Mouse (Mus musculus) mature B cell (primary cell): ENCODE measurements around the gene Atp2b2.

Experiments used
- in situ Hi-C: fragments of 300-500 bp; cut with MboI; formaldehyde crosslinking; loops from 2 replicates; pipeline ENCODE4 v1.14.3; 2019

Atp2b2 gene

GRCm38 (mm10) chr6:114042332-114042731 lies at the start of gene Atp2b2:
Atp2b2 (minus strand) TSS chr6:114042613.
- in situ Hi-C loops = no loop called here

- in situ Hi-C loops = loop anchor here (10.0 kb wide), 1 partner anchor 325 kb away; no protein-coding TSS in a partner anchor
Observed at GRCm38 (mm10) chr6:114089626-114090025, 47.2 kb upstream of the Atp2b2 start.

DNA sequence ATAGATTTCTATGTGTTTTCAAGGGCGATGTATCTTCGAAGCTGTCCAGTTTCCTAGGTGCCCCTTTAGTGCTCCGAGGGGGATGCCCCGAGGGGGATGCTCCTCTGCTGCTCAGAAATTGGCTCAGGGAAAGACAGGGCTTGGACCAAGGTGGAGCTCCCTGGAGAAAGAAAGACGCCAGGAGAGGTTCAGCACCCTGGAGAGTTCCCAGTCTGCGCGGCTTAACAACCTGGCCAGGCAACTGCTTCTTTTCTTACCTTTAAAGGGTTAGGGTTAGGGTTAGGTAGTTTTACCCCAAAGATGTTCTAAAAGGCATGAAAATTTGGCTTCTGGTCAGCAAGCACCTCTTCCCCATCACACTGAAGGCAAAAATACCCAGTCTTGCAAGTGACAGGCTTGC lies 44.7 kb upstream of the Atp2b2 start:
- in situ Hi-C loops = loop anchor here (10.0 kb wide), 1 partner anchor 322 kb away; no protein-coding TSS in a partner anchor

DNA sequence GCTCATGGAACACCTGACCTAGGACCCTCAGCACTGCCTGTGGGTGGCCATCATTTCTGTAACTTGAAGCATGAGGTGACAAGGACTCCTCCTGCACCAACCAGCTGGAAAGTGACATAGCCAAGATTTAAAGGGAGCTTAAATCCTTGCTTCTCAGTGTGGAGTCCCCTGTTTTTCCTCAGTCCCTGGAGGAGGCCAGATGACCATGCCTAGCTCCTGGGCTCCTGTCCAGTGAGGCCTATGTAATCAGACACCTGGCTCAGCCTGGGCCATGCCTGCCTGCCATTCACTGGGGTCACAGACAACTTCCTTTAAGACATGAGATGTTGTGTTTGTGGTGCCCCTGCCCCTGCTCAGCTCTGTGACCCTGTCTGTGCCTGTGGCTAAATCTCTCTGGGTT lies 36.1 kb upstream of the Atp2b2 start:
- in situ Hi-C loops = no loop called here

- in situ Hi-C loops = no loop called here
Observed at GRCm38 (mm10) chr6:114076560-114076959, 34.1 kb upstream of the Atp2b2 start.

DNA sequence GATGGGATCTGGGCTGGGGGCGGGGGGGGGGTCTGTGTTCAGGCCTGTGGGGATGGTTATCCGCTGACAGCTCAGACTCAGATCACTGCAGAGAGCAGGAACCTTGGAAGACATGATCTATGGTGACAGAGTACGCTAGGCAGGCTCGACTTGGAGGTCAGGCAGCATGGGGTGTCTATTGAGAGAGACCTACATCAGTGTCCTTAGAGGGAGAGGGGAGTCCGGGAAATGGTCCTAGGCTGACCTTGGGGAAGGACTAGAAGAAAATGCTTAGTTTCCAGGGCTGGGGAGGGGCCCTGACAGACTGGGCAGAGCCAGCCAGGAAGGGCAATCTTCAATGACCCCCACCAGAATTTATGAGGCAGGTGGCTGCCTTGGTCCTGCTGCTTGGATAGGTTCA lies 33.6 kb upstream of the Atp2b2 start:
- in situ Hi-C loops = no loop called here

DNA sequence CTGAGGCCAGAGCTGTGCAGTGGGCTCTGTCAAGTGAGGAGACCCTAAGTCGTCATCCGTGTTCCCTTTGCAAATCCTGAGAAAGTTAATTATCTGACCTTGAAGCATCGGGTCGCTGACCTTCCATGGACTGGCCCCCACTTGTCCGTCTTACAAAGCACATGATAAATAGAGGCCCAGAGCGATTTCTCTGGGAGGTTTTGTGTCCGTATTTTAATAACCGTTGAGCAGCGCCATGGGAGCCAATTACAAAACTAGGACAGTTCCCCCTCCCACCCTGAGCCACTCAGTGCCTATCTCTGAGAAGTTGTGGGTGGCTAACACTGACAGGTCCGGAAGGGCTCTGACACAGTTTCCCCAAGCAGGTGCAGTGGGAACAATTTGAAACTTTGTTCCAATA lies 32.5 kb upstream of the Atp2b2 start:
- in situ Hi-C loops = no loop called here

- in situ Hi-C loops = no loop called here
Observed at GRCm38 (mm10) chr6:114074256-114074655, 31.8 kb upstream of the Atp2b2 start.

GRCm38 (mm10) chr6:114071564-114071963 lies 29.2 kb upstream of the Atp2b2 start:
- in situ Hi-C loops = no loop called here

- in situ Hi-C loops = no loop called here
Observed at GRCm38 (mm10) chr6:114063100-114063499, 20.7 kb upstream of the Atp2b2 start.

- in situ Hi-C loops = no loop called here
Observed at GRCm38 (mm10) chr6:114062688-114063087, 20.3 kb upstream of the Atp2b2 start.

- in situ Hi-C loops = no loop called here
Observed at GRCm38 (mm10) chr6:114059206-114059605, 16.8 kb upstream of the Atp2b2 start.

- in situ Hi-C loops = no loop called here
Observed at GRCm38 (mm10) chr6:114058030-114058808, 15.8 kb upstream of the Atp2b2 start.

DNA sequence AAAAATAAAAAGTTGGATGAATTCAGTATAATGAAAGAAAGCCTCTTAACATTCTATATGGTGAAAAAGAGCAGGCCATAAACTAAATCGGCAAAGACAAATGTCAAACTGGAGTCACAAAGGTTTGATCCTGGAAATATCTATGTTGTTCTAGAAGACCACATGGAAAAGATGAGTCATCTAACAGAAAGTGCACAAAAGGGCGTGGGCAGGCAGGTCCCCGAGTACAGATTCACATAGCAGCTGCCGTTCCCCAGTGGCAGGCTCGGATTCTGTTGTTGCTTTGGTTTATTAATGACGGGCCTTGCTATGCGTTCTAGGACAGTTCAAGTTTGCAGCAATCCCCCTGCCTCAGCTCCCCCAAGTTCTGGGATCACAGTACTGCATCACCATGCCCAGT lies 12.9 kb upstream of the Atp2b2 start:
- in situ Hi-C loops = no loop called here

DNA sequence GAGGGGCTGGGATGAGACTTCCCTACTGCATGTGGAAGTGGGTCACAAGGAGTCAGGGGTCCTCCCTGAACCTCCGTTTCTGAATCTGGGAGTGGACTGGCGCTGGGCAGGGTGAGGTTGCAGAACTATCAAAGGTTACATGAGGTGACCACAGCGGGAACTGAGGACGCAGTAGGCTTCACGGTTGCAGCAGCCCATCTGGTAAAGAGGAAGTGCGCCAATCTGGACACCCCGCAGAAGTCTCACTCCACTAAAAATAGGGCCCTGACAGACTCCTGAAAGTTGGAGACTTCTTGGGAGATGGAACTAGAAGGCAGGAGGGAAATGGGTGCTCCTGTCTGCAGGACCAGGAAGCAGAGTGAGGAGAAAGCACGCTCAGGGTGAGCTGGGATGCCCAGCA lies 2.5 kb upstream of the Atp2b2 start:
- in situ Hi-C loops = no loop called here

- in situ Hi-C loops = no loop called here
Observed at GRCm38 (mm10) chr6:114042836-114043235, 423 bp upstream of the Atp2b2 start.

GRCm38 (mm10) chr6:114041911-114042284 lies 515 bp downstream of the Atp2b2 start:
- in situ Hi-C loops = no loop called here

GRCm38 (mm10) chr6:114041097-114041910 lies 1.1 kb downstream of the Atp2b2 start:
- in situ Hi-C loops = no loop called here

DNA sequence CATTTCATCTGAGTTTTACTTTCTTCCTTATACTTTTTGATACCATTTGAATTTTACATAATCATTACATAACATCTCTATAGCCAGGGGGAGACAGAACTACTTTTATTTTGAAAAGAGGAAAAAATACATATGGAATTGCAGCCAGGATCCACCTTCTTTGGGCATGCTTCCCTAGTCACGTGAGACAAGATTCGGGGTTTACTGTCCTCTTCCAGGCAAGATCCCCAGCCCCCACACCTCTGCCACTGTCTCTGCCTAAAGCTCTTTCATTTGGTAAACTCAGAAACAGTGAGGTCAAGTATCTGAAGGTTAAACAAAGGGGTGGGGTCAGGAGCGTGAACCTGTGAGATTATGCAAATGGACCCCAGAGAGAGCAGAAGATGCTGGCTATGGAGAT lies 6.7 kb downstream of the Atp2b2 start:
- in situ Hi-C loops = no loop called here

- in situ Hi-C loops = no loop called here
Observed at GRCm38 (mm10) chr6:114032822-114033221, 9.6 kb downstream of the Atp2b2 start.

DNA sequence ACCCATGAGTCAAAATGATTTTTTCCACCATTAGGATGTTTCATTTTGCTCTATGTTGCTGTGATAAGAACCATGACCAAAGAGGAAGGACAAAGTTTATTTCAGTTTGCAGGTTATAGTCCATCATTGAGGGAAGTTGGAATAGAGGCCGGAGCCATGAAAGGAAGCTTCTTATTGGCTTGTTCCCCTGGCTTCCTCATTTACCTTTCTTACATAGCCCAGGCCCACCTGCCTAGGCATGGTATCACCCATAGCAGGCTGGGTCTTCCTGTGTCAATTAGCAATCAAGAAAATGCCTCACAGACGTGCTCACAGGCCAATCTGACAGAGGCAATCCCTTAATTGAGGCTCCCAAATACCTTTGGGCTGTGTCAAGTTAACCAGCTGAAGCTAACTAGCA lies 18.6 kb downstream of the Atp2b2 start:
- in situ Hi-C loops = no loop called here

- in situ Hi-C loops = no loop called here
Observed at GRCm38 (mm10) chr6:114022104-114022503, 20.3 kb downstream of the Atp2b2 start.

DNA sequence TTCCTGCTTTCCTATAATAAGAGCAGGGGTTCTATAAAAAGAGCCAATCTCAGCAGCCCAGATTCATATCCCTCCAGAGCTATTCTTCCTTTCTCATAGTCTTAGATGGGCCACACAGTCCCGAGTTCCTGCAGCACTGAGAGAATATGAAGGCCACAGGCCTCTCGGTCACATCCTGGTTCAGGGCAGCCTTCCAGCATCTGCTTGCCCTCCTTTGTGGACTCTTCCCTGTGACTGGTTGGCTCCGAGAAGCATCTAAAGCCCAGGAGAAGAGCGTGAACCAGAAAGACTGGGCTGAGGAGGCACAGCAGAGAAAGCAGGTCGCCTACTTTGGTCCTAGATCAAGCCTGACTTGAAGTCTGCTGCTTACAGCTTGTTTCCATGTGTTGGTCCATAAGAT lies 28.6 kb downstream of the Atp2b2 start:
- in situ Hi-C loops = no loop called here
